Mouse (Mus musculus) heart, adult 2 months (tissue): ENCODE results near the gene Zfp983.

Experiments used
- CTCF ChIP-seq: fragments of 200-600 bp; IDR thresholded peaks from 2 replicates; pipeline ENCODE4 v1.8.1; 2022; ENCODE audit warnings: antibody characterized with exemption, mild to moderate bottlenecking, moderate library complexity
- EP300 ChIP-seq: fragments of 200-500 bp; IDR thresholded peaks from 2 replicates; pipeline ENCODE4 v1.6.1; 2011; ENCODE audit warnings: low read depth, low read length, control low read depth; ENCODE audit not compliant: insufficient read depth

DNA sequence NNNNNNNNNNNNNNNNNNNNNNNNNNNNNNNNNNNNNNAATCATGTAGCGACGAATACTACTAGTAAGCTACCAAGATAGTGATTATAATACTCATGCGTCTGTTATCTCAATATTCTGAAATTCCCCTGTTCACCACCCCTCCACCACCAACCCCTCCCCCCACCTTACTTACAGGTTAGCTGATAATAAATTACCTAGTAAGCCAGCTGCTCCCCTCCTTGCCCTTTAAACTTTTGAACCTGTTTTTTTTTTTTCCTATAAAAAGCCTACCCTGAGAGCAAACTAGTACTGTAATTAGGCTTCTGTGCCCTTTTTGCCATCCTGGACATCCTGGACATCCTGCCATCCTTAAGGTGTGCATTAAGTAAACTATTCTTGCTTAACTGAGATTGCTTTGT lies 26.8 kb upstream of the Zfp983 start:
- no peak for TF ChIP-seq CTCF
- no peak for TF ChIP-seq EP300
